Mouse (Mus musculus) neural tube, embryonic 14.5 days (tissue): ENCODE measurements around the gene Cnr2. TPM values are rescaled to one million over a fixed set of nuclear protein-coding genes. Genes with fewer than 3 reads are reported as not detected.

ENCODE experiments used
- ATAC-seq: fragments of 200-750 bp; cut with Nextera tagmentation; 2 replicates; pipeline ENCODE4 v1.8.0; 2017; ENCODE audit warnings: low read depth, mild to moderate bottlenecking, moderate TSS enrichment, moderate library complexity
- H3K27ac ChIP-seq: fragments of 300-500 bp; sonication (generic); 2 replicates; pipeline ENCODE4 v1.5.1; 2014; ENCODE audit warnings: low read depth, mild to moderate bottlenecking, control low read depth, low read length, moderate library complexity, mixed read lengths
- H3K27me3 ChIP-seq: fragments of 300-500 bp; sonication (generic); 2 replicates; pipeline ENCODE4 v1.6.1; 2014; ENCODE audit warnings: low read length; ENCODE audit not compliant: control insufficient read depth, insufficient read depth
- H3K36me3 ChIP-seq: fragments of 300-500 bp; sonication (generic); 2 replicates; pipeline ENCODE4 v1.6.1; 2014; ENCODE audit warnings: low read length, mixed read lengths; ENCODE audit not compliant: control insufficient read depth, insufficient read depth
- H3K4me1 ChIP-seq: fragments of 300-500 bp; sonication (generic); 2 replicates; pipeline ENCODE4 v1.6.1; 2014; ENCODE audit warnings: low read length; ENCODE audit not compliant: control insufficient read depth, insufficient read depth
- H3K4me2 ChIP-seq: fragments of 300-500 bp; sonication (generic); 2 replicates; pipeline ENCODE4 v1.6.1; 2014; ENCODE audit warnings: mild to moderate bottlenecking, low read depth, low read length, control low read depth
- H3K4me3 ChIP-seq: fragments of 300-500 bp; sonication (generic); 2 replicates; pipeline ENCODE4 v1.5.1; 2014; ENCODE audit warnings: low read depth, low read length, control low read depth, mixed read lengths
- H3K9ac ChIP-seq: fragments of 300-500 bp; sonication (generic); replicated peaks from 2 replicates; pipeline ENCODE4 v1.6.1; 2014; ENCODE audit warnings: low read depth, mild to moderate bottlenecking, control low read depth, low read length, mixed read lengths
- H3K9me3 ChIP-seq: fragments of 300-500 bp; sonication (generic); 2 replicates; pipeline ENCODE4 v1.6.1; 2016; ENCODE audit warnings: low read length; ENCODE audit not compliant: control insufficient read depth
- WGBS: fragments of 180-500 bp; shearing (Covaris S2); extraction: QIAGEN DNeasy Blood & Tissue Kit; methylation state at CpG from one replicate; pipeline ENCODE4 v1.1.7; 2014; 5-methylcytosine and 5-hydroxymethylcytosine counted together
- polyA plus RNA-seq: library from polyadenylated mRNA; unstranded; fragments of >200 nt; fragmentation: Nextera tagmentation; extraction: Ambion mirVana; gene quantifications from 2 replicates; pipeline ENCODE4 v1.2.1, GENCODE M21; 2014

Gene Cnr2
- polyA plus RNA-seq, 1 experiment from 2014 or later: 0.15 TPM

DNA sequence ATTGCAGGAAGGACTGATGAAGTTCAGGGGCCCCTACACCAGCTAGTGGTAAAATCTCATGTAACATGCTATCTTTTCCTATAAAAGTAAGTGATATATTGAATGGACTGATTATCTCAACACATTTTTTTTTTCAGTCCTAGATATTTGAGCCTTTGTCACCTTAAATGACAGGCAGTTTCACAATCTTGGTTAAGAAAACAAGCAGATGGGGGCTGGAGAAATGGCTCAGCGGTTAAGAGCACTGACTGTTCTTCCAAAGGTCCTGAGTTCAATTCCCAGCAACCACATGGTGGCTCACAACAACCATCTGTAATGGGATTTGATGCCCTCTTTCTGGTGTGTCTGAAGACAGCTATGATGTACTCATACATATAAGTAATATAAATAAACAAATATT lies 27.0 kb downstream of the Cnr2 start:
- H3K9ac ChIP-seq: no peak overlapping the region
- H3K4me2 ChIP-seq: peak overlapping the region; percentile 60; the same call in 1 of the 2 replicates
- no peaks in the 10 kb centered on the region for H3K9me3 ChIP-seq
- peaks cover 6% of the 10 kb centered on the region for H3K4me1 ChIP-seq
- no peak overlapping the region; the same call in 1 of the 2 replicates for H3K4me3 ChIP-seq
- H3K27me3 ChIP-seq: no peaks in the 10 kb centered on the region
- H3K27ac ChIP-seq: no peak overlapping the region
- H3K36me3 ChIP-seq: no peaks in the 10 kb centered on the region
- no peak for ATAC-seq
- 91% methylated on average over 1 of the region's 1 CpGs for WGBS

DNA sequence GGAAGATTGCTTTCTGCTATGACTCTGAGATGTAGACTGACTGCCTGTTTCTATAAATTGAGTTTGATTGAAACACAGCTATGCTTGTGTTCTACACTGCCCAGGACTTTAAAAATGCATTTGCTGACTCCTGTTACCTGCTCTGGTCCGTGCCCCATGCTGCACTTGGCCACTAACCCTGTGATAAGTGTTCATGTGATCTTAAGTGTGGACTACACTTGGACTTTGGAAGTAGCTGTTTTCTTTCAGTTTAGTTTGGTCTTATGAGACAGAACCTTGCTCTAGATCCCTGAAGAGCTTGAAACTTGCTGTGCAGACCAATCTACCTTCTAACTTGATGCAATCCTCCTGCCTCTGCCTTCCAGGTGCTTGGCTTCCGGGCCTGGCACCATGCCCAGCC lies 29.2 kb downstream of the Cnr2 start:
- Histone ChIP-seq H3K27me3 (no peaks in the 10 kb centered on the region), H3K9me3 (no peaks in the 10 kb centered on the region), H3K36me3 (no peaks in the 10 kb centered on the region), H3K4me3 (no peak overlapping the region), H3K27ac (no peak overlapping the region), H3K4me2 (no peak overlapping the region), H3K9ac (no peak overlapping the region), H3K4me1 (peaks cover 6% of the 10 kb centered on the region)
- ATAC-seq: no peak
- 93% methylated on average over 2 of the region's 2 CpGs for WGBS

DNA sequence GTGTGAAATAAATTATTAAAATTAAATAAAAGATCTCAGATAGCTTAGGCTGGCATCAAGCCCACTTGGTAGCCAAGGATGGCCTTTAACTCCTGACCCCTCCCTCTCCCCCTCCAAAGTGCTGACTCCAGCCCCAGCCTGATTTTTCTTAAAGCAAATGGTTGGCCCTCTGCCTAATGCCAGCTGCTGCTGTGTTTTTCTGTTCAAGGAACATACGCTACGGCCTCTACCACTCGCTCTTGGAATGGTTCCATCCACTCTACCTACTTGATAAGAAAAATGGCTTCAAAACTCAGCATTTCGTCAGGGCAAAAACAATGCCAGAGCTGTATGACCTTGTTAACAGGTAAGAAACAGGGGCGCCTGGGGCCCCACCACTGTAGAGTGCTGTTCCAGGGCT lies 30.1 kb downstream of the Cnr2 start:
- no peaks in the 10 kb centered on the region; the same call in 1 of the 2 replicates for H3K36me3 ChIP-seq
- 80% methylated on average over 5 of the region's 5 CpGs for WGBS

DNA sequence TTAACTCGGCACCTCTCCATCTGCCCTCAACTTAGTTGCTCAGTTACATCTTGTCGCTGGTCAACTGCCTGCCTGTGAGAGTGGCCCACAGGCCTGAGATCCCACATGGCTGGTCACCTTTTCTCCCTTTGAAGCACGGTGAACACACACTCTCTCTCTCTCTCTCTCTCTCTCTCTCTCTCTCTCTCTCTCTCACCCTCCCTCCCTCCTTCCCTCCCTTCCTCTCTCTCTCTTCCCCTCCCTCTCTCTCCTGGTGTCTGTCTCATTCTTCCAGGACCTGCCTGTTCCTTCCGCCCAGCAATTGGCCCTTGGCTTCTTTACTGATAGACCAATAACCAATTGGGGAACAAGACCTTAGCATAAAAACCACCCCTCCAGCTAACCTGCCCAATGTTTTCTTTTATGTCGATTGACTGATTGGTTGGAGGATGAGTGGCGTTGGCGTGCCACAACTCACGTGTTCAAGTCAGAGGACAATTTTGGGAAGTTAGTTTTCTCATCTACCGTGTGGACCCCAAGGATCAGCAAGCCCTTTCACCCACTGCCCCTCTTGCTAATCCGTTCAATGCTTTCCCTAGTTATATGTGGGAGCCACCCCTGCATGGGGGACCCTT lies 31.1 kb downstream of the Cnr2 start:
- Histone ChIP-seq H3K4me3 (no peak overlapping the region), H3K36me3 (peaks cover 2% of the 10 kb centered on the region), H3K4me1 (peaks cover 6% of the 10 kb centered on the region), H3K9ac (no peak overlapping the region), H3K27ac (no peak overlapping the region), H3K4me2 (no peak overlapping the region), H3K27me3 (no peaks in the 10 kb centered on the region), H3K9me3 (no peaks in the 10 kb centered on the region)
- 90% methylated on average over 10 of the region's 10 CpGs for WGBS
- ATAC-seq: no peak

More for the DNA sequence above, 30.1 kb downstream of the Cnr2 start:
- no peak for ATAC-seq
- Histone ChIP-seq H3K4me2 (no peak overlapping the region), H3K4me3 (no peak overlapping the region), H3K4me1 (peaks cover 6% of the 10 kb centered on the region), H3K27ac (no peak overlapping the region), H3K27me3 (no peaks in the 10 kb centered on the region), H3K9me3 (no peaks in the 10 kb centered on the region), H3K9ac (no peak overlapping the region)

DNA sequence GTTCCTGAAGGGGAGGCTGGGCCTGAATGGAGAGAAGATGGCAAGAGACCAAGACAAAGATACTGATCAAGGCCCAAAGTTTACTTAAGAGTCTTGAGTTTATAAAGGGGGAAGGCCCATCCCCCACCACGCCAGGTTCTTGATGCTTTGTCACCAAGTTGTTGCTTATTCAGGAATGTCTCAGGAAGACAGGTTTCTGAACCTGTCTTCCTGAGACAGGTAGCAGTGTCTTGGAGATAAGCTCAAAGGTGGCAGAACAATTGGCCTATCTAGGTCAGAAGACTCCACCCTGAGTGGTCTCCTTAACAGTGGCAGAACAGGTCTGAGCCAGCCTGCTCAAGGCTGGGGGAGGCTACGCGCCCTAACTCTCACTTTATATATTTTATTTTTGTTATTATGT lies 31.7 kb downstream of the Cnr2 start:
- H3K4me1 ChIP-seq: peaks cover 2% of the 10 kb centered on the region
- no peak overlapping the region for H3K4me3 ChIP-seq
- ATAC-seq: no peak
- 96% methylated on average over 3 of the region's 3 CpGs for WGBS
- no peaks in the 10 kb centered on the region for H3K9me3 ChIP-seq
- H3K27ac ChIP-seq: no peak overlapping the region
- H3K9ac ChIP-seq: no peak overlapping the region
- H3K4me2 ChIP-seq: no peak overlapping the region
- H3K36me3 ChIP-seq: peaks cover 2% of the 10 kb centered on the region
- H3K27me3 ChIP-seq: no peaks in the 10 kb centered on the region

DNA sequence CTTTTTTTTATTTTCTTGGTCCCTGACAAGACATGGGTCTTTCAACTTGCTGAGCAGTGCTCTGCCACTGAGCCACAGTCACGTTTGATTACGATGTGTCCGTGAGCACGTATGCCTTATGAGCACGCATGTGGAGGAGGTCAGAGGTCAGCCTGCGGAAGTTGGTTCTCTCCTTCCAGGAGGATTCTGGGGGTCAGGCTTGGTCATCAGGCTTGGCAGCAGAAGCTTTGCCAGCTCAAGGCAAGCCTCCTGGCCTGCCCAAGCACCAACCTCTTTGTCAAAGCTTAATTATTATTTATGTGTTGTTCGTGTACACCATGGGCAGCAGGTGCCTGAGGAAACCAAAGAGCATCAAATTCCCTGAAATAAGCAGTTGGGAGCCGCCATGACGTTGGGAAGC lies 33.2 kb downstream of the Cnr2 start:
- H3K4me3 ChIP-seq: no peak overlapping the region
- 83% methylated on average over 9 of the region's 9 CpGs for WGBS
- no peak for ATAC-seq
- no peak overlapping the region for H3K4me2 ChIP-seq
- H3K27ac ChIP-seq: no peak overlapping the region
- H3K27me3 ChIP-seq: no peaks in the 10 kb centered on the region
- no peaks in the 10 kb centered on the region for H3K9me3 ChIP-seq
- H3K4me1 ChIP-seq: no peaks in the 10 kb centered on the region
- peaks cover 2% of the 10 kb centered on the region for H3K36me3 ChIP-seq
- no peak overlapping the region for H3K9ac ChIP-seq

DNA sequence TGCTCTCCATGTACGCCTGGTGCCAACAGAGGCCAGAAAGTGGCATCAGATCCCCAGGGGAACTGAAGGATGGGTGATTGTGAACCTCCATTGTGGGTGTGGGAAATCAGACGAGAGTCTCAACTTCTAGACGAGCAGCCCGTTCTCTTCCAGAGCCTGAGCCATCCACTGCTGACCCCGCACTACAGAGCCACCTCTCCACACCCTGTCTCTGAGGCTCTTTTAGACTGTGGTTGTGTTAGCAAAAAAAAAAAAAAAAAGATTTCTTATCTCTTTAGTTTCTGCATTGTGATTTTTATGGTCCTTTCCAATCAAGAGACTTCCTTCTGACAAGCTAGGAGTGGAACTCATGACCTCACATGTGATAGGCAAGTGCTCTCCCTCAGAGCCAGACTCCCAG lies 34.2 kb downstream of the Cnr2 start:
- no peaks in the 10 kb centered on the region for H3K9me3 ChIP-seq
- no peaks in the 10 kb centered on the region for H3K4me1 ChIP-seq
- H3K36me3 ChIP-seq: peaks cover 7% of the 10 kb centered on the region
- no peak overlapping the region for H3K9ac ChIP-seq
- no peak overlapping the region for H3K4me3 ChIP-seq
- no peak overlapping the region for H3K27ac ChIP-seq
- ATAC-seq: no peak
- H3K27me3 ChIP-seq: no peaks in the 10 kb centered on the region
- no peak overlapping the region for H3K4me2 ChIP-seq
- WGBS: 90% methylated on average over 5 of the region's 5 CpGs

DNA sequence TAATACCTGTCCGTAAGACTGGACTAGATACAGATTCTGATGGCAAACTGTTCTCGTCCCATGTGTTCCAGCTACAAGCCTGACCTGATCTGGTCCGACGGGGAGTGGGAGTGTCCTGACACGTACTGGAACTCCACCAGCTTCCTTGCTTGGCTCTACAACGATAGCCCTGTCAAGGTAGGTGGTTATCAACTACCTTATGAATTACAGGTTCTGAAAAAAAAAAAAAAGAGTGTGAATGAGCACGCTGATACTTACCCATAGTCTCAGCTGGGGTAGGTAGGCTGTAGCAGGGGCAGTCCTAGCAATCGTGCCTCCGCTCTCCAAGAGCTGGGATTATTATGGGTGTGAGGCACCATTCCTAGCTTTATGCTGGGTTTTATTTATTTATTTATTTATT lies 34.6 kb downstream of the Cnr2 start:
- Histone ChIP-seq H3K9me3 (no peaks in the 10 kb centered on the region), H3K36me3 (peaks cover 7% of the 10 kb centered on the region), H3K27ac (no peak overlapping the region), H3K27me3 (no peaks in the 10 kb centered on the region), H3K4me2 (no peak overlapping the region), H3K4me3 (no peak overlapping the region), H3K9ac (no peak overlapping the region), H3K4me1 (no peaks in the 10 kb centered on the region)
- 96% methylated on average over 9 of the region's 9 CpGs for WGBS
- ATAC-seq: no peak

DNA sequence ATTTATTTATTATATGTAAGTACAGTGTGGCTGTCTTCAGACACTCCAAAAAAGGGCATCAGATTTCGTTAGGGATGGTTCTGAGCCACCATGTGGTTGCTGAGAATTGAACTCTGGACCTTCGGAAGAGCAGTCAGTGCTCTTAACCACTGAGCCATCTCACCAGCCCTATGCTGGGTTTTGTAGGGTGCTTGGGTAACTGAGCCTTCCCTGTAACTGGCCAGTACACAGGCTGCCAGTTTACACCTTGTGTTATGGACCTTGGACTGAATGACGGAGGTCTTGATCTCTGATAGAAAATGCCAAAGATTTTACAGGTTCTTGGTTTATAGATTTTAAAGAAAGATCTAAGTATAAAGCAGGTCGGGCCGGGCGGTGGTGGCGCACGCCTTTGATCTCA lies 35.0 kb downstream of the Cnr2 start:
- 94% methylated on average over 8 of the region's 8 CpGs for WGBS
- H3K4me1 ChIP-seq: no peaks in the 10 kb centered on the region
- H3K4me3 ChIP-seq: no peak overlapping the region
- ATAC-seq: no peak
- H3K9me3 ChIP-seq: no peaks in the 10 kb centered on the region
- H3K27me3 ChIP-seq: no peaks in the 10 kb centered on the region
- no peak overlapping the region for H3K9ac ChIP-seq
- no peak overlapping the region for H3K27ac ChIP-seq
- peaks cover 7% of the 10 kb centered on the region for H3K36me3 ChIP-seq
- H3K4me2 ChIP-seq: no peak overlapping the region
